In genomic region chr6:66382347-66383010, GRCm38 (mm10) we compare ENCODE assay signal across 20 mouse cellular contexts.
DNase-seq lines count a peak whose midpoint lies in the region; ATAC-seq lines count a peak whose summit lies in the region.
"Had no signal": no experiment of that assay in that cellular context is flagged by ENCODE, and none has a peak within 500 bp of the region (broad histone marks: within the 10 kb centered on the region; RNA-seq: fewer than 3 reads in every experiment).

No protein-coding gene starts in this region.

- DNase-seq in kidney, adult 8-10 months = no peak
- no peak for DNase-seq in frontal cortex, adult 2 months (ENCODE audit: extremely low spot score in 1 of 2, low spot score in 1 of 2)
- DNase-seq in heart, adult 8-10 months (ENCODE audit: low spot score) = no peak
- no peak for DNase-seq in embryo, embryonic 11 days
- DNase-seq: adrenal gland, postnatal 10 days; cerebellum, adult 11 months; cerebellum, adult 9-10 months; cerebellum, postnatal 25 days; gastrocnemius, postnatal 10 days; heart, adult 18-20 months; heart, postnatal 14 days had no signal

- H3K4me1 ChIP-seq in kidney, embryonic 15.5 days = no peaks in the 10 kb centered on the region; the same call in 1 of the 2 replicates
- H3K4me1 ChIP-seq in intestine, embryonic 16.5 days (ENCODE audit: control insufficient read depth, insufficient read depth, low read length) = no peaks in the 10 kb centered on the region
- H3K4me1 ChIP-seq in limb, embryonic 15.5 days = no peaks in the 10 kb centered on the region; the same call in 1 of the 2 replicates
- H3K4me1 ChIP-seq: embryonic facial prominence, embryonic 10.5 days; forebrain, embryonic 15.5 days; heart, embryonic 15.5 days had no signal

- WGBS in kidney, embryonic 15.5 days = 48% methylated on average over 2 of the region's 2 CpGs
- 67% methylated on average over 2 of the region's 2 CpGs for WGBS in intestine, embryonic 16.5 days
- WGBS in limb, embryonic 15.5 days = 51% methylated on average over 2 of the region's 2 CpGs

- no peak overlapping the region for H3K4me2 ChIP-seq in kidney, embryonic 15.5 days
- H3K4me2 ChIP-seq in intestine, embryonic 16.5 days (ENCODE audit: low read depth, low read length) = no peak overlapping the region
- H3K4me2 ChIP-seq in limb, embryonic 15.5 days = no peak overlapping the region
- H3K4me2 ChIP-seq: forebrain, embryonic 15.5 days; heart, embryonic 11.5 days; heart, embryonic 15.5 days; hindbrain, embryonic 14.5 days had no signal

- H3K27ac ChIP-seq in kidney, embryonic 15.5 days = no peak overlapping the region
- no peak overlapping the region for H3K27ac ChIP-seq in intestine, embryonic 16.5 days (ENCODE audit: low read length)
- H3K27ac ChIP-seq in limb, embryonic 15.5 days = 0 out of 2 replicates have a peak overlapping the region, but pooled peaks have one; percentile 12
- H3K27ac ChIP-seq: embryonic facial prominence, embryonic 10.5 days; forebrain, embryonic 15.5 days; heart, embryonic 15.5 days; hindbrain, embryonic 14.5 days had no signal

- H3K4me3 ChIP-seq in kidney, embryonic 15.5 days (replicated peaks) = no peak overlapping the region
- no peak overlapping the region for H3K4me3 ChIP-seq in intestine, embryonic 16.5 days (ENCODE audit: low read length)
- no peak overlapping the region for H3K4me3 ChIP-seq in limb, embryonic 15.5 days
- H3K4me3 ChIP-seq: embryonic facial prominence, embryonic 10.5 days; forebrain, embryonic 15.5 days; heart, embryonic 15.5 days had no signal

- H3K27me3 ChIP-seq in kidney, embryonic 15.5 days = no peaks in the 10 kb centered on the region
- no peaks in the 10 kb centered on the region for H3K27me3 ChIP-seq in intestine, embryonic 16.5 days (replicated peaks; ENCODE audit: control insufficient read depth, insufficient read depth, low read length)
- no peaks in the 10 kb centered on the region for H3K27me3 ChIP-seq in limb, embryonic 15.5 days
- H3K27me3 ChIP-seq: forebrain, embryonic 15.5 days; heart, embryonic 15.5 days had no signal

- H3K9me3 ChIP-seq in kidney, embryonic 15.5 days (replicated peaks) = no peaks in the 10 kb centered on the region
- no peaks in the 10 kb centered on the region for H3K9me3 ChIP-seq in intestine, embryonic 16.5 days (ENCODE audit: control insufficient read depth, low read length)
- H3K9me3 ChIP-seq in limb, embryonic 15.5 days = no peaks in the 10 kb centered on the region
- H3K9me3 ChIP-seq: embryonic facial prominence, embryonic 10.5 days; forebrain, embryonic 15.5 days; heart, embryonic 15.5 days had no signal

- ATAC-seq in kidney, embryonic 15.5 days (replicated peaks; ENCODE audit: low FRiP score) = peak; percentile 76
- peak; percentile 56 for ATAC-seq in common myeloid progenitor, adult 5-6 weeks (replicated peaks; ENCODE audit: low read depth, poor library complexity, severe bottlenecking)
- ATAC-seq in intestine, embryonic 16.5 days = peak; percentile 99
- 0 out of 2 replicates have a peak, but pooled peaks have one; percentile 55 for ATAC-seq in limb, embryonic 15.5 days (ENCODE audit: insufficient number of reproducible peaks, low FRiP score, low TSS enrichment, low read depth)
- ATAC-seq: forebrain, embryonic 15.5 days had no signal

- H3K9ac ChIP-seq in kidney, embryonic 15.5 days = no peak overlapping the region
- no peak overlapping the region for H3K9ac ChIP-seq in intestine, embryonic 16.5 days (ENCODE audit: low read depth, low read length)
- no peak overlapping the region for H3K9ac ChIP-seq in limb, embryonic 15.5 days
- H3K9ac ChIP-seq: forebrain, embryonic 15.5 days; heart, embryonic 15.5 days; hindbrain, embryonic 14.5 days had no signal

- no peaks in the 10 kb centered on the region for H3K36me3 ChIP-seq in kidney, embryonic 15.5 days
- no peaks in the 10 kb centered on the region for H3K36me3 ChIP-seq in intestine, embryonic 16.5 days (ENCODE audit: control insufficient read depth, insufficient read depth, low read length)
- H3K36me3 ChIP-seq in limb, embryonic 15.5 days = no peaks in the 10 kb centered on the region
- H3K36me3 ChIP-seq: embryonic facial prominence, embryonic 10.5 days; forebrain, embryonic 15.5 days; heart, embryonic 15.5 days had no signal
